Mouse (Mus musculus) left cerebral cortex, adult 8-10 months (tissue): ENCODE results near the gene Ptprn. TPM values are rescaled to one million over a fixed set of nuclear protein-coding genes. Genes with fewer than 3 reads are reported as not detected.

ENCODE experiments used
- DNase-seq, 2 experiments: peaks; one replicate each; pipeline ENCODE4 v3.0.0; 2022; ENCODE audit warnings: low spot score in 2 of 2
- total RNA-seq, 4 experiments: library from RNA; stranded (reverse); gene quantifications; 2 replicates each; pipeline ENCODE4 v1.2.4; 2022

Ptprn gene
- total RNA-seq: 100 to 1,000 TPM; 411 to 436 (median 423) TPM

DNA sequence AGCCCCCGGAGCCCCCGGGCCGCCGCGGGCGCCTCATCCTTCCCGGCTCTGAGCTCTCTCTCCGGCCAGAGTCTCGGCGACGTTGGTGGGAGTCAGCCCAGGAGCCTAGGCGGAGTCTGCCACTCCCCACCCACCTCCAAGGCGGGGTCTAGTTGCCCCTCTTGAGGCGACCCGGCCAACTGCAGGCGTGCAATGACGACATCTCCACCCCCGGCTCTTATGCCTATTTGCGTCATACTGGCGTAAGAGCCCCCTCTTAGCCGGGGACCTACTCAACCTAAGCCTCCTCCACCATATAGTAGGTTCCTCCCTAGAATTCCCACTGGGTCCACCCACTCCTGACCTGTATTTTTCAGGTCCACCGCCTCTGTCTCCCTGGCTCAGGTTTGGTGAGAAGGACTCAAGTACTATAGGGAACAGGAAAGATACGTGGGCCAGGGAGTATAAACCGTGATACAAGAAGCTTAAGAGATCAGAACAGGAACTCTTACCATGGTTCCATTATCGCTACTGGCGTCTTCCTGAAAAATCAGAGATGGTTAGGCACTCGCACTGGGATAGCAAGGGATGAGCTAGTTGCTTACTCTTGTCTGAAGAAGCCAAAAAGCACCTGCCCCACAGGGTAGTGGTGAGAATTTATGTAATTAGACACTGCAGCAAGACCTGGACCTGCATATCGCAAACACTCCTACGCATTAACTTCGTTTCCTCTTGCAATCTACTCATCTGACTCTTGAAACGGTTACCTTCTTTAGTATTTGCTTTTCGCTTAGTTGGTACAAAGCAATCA, at the start of gene Ptprn:
Gene Ptprn (minus strand): TSS at position 412 of the 790 bp plus-strand sequence.
- peak in 1 of 2 experiments; percentile 84 for DNase-seq

DNA sequence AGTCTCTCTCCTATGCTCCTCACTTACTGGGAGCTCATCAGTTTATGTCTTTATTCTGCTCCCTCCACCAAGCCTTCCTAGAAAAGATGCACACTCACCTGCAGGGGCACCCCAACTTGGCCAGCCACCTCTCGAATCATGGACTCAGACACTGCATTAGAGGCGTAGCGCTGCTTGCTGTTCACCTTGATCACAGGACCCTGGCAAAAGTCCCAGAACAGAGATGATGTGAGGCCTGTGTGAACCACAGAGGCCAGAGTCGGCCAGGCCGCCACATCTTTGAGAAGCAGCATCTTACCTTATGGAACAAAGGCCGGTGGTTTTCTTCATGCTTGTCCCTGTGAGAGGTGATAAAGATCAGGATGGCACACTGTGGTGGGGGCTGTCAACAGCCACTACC, 47.4 kb upstream of the Ptprn start:
- no peak for DNase-seq

DNA sequence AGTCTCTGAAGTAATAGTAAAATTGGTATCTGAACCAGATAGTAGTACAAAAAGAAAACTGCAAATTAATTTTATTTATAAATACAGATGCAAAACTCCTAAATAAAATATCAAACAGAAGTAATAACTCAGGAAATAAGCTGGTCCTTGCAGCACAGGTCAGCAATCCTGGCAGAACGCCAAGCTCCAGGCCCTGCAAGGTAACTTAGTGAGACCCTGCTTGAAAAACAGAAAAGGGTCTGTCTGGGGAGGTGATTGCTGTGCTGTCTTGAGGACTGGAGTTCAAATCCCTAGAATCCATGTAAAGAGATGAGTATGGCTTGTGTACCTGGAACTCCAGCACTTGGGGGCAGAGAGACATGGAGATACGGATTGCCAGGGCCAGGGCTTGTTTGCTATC, 40.4 kb upstream of the Ptprn start:
- DNase-seq: no peak

DNA sequence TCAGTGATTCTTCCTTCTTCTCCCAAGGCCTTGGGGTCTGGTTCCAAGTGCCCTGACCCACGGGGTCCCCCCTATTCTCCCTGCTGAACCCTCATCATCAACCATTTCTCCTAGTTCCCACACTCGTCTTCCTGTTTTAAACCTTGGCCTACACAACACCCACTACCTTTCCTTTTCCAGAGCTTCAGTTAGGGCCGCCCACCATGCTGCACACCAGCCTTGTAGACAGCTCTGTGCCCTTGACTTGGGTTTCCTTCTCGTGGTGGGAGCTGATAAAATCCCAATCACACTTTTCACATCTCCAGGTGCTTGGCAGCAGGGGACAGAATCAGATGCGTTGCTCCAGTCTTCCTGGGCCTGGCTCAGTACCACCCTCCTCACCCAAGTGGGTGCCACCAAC, 30.0 kb upstream of the Ptprn start:
- peak in 1 of 2 experiments; percentile 59 for DNase-seq

DNA sequence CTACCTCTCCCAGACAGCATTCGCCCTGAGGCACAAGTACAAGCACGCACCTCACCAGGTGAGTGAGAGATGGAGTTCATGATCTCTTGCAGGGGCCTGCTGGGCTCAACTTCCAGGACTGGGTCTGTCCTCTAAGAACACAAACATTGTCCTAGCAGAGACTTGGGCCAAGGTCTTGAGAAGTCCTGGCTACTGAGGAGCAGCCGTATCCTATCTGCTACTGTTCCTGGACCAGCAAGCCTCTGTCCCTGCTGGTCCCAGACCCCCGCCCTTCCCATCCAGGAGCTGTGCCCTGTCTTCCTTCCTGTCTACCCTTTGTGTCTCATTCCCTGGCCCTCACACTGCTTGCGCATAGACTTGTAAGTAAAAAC, 29.0 kb upstream of the Ptprn start:
- no peak for DNase-seq

DNA sequence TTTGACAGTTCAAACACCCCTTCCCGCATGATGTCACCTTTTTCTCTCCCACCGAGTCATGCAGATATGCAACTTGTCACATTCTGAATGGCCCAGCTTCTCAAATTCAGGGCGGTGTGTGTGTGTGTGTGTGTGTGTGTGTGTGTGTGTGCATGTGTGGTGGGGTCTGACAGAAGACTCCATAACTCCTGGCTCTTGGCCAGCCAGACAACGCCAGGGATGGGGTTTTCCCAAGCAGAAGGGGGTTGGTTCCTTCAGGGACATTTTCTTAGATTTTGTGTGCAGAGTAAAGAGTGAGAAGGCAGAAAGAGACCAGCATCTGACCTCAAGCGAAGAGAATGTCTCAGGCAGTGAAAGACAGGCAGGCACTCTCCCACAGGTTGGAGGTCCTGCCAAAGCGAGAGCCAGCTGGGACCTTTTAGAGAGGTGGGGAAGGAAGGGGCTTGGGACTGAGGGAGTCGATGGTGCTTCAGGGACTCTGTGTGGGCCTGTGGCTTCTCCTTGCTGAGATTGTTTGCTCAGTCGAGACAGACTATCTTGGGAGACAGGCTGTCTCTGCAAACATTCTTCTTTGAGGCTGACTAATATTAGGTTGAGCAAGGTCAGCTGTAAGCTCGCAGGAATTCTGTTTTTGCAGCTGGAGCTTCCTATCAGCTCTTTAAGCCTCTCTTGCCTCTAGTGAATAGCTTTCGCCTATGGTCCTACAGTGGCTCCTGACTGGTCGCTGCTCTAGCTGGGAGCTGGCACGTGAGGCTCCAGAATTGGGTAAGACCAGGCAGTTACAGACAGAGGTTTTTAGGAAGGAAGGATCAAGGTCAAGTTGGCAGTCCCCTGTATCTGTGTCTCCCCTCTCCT, 28.4 kb upstream of the Ptprn start:
- DNase-seq: no peak

DNA sequence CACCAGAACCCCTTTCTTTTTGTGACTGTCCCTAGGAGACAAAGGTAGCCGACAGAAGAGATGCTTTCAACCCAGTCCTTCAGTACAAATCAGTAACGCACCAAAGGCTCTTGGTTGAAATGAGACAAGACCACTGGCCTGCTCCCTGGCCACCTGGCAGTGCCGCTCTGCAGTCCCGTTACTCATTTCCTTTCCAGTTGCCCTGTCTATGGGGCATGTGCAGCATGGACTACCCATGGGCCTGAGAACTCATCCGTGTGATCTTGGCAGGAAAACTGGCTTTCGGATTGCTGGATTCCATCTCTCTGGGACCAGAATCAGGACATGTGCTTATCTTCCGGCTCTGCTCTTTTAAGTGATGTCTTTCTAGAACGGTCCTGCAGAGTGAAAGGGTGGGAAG, 27.0 kb upstream of the Ptprn start:
- DNase-seq: no peak

DNA sequence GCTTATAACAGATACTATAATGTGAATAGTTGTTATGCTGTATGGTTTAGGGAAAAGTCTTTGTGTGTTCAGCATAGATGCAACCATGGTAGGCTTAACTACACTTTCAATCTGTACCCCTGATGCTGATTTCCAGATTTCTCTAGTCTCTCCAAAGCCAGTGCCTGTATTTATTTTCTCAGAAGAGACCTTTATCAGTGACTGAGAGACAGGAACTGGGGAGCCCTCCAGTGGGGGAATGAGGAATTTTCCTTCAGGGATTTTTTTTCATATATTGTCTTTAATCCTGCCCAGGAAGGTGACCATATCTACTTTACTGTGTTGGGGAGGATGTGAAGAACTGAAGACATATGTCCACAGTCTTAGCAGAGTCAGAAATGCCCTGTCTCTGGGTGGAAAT, 26.3 kb upstream of the Ptprn start:
- no peak for DNase-seq

DNA sequence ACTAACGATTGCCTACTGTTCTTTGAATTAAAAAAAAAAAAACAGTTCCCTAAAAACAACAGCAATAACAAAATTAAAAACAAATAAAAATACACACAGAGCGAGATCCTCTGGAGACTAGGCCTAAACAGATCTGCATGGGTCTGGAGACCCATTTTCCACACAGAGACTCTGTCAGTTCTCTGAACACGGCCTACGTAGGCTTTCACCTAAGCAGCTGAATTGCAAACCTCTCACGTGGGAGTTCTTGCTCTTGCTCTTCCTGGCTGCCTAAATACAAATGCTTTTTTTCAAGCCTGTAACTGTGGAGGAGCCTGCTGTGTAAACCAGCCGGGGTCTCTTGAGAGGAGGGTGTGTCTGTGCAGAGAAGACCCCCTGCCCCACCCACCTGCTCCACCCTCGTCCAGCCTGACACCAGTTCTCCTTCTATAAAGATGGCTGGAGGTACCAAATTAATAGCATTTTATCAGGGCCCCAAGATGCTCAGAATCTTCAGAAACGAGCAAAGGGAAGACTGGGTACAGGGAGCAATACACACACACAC, 25.7 kb upstream of the Ptprn start:
- no peak for DNase-seq

DNA sequence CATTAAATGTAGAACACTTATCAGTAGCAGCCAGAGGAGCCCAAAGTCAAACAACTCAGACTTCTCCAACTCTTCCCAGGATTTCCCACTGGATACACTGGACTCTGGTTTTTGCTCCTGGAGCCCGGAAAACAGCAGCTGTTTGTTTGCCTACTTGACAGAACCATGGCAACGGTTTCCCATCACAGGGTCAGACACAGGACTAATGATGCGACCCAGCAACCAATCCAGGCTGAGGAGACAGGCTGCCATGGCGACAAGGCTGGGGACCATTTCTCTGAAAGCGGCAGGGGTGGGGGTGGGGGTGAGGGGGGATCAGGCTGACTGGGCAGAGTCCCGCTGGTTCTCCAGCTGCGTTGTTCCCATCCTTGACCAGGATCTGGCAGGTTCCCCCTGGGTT, 25.1 kb upstream of the Ptprn start:
- no peak for DNase-seq

DNA sequence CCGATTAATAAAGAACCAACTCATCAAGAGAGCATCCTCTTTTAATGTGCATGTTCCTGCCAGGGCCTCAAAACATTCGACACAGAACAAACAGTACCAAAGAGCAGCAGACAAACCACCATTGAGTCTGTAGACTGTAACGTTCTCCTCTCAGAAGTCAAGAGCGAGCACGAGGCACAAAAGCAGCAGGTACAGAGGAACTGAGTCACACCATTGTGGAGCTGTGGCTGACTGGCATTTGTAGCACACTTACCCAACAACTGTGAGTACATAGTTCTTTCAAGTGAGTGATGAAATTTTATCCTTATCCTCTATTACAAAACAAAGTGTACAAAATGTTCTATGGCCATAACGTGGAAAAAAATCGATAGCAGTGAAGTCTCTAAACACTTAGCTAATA, 20.6 kb upstream of the Ptprn start:
- DNase-seq: no peak

DNA sequence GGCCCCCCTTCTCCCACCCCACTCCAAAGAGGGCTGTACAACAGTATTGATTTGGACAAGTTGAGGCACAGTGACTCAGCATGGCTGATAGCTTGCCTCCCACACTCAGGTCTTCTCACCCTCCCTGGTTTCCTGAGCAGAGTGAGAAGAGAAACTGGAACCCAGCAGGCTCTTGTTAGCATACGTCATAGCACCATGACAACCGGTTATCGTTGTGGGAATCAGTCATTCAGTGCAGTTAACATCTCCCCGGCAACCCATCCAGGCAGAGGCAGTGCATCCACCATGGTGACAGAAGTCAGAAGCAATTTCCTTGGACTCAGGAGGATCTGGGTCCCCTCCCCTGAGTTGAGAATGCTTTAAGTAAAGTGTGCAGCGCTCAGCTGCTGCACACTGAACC, 18.7 kb upstream of the Ptprn start:
- peak in 1 of 2 experiments; percentile 34 for DNase-seq

DNA sequence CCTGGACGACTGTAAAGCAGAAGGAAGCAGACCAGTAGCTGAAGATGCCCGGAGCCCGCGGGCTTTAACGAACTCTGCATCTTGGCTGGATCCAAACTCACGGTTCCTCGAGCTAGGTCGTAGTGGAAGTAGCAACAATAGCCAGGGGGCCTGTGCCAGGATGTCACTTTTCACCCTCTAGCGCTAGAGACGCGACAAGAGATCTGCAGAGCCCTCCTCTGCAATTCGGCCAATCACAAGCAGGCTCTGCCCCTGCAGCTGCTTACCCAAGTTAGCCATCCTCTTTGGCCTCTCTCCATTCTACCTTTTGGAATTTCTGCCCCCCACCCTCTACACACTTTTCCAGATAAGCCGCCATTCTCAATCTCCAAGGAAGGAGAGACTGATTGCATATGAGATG, 13.9 kb upstream of the Ptprn start, which contains the start of gene Resp18:
Gene Resp18 (minus strand): TSS at position 188 of the 400 bp plus-strand sequence.
- no peak for DNase-seq

DNA sequence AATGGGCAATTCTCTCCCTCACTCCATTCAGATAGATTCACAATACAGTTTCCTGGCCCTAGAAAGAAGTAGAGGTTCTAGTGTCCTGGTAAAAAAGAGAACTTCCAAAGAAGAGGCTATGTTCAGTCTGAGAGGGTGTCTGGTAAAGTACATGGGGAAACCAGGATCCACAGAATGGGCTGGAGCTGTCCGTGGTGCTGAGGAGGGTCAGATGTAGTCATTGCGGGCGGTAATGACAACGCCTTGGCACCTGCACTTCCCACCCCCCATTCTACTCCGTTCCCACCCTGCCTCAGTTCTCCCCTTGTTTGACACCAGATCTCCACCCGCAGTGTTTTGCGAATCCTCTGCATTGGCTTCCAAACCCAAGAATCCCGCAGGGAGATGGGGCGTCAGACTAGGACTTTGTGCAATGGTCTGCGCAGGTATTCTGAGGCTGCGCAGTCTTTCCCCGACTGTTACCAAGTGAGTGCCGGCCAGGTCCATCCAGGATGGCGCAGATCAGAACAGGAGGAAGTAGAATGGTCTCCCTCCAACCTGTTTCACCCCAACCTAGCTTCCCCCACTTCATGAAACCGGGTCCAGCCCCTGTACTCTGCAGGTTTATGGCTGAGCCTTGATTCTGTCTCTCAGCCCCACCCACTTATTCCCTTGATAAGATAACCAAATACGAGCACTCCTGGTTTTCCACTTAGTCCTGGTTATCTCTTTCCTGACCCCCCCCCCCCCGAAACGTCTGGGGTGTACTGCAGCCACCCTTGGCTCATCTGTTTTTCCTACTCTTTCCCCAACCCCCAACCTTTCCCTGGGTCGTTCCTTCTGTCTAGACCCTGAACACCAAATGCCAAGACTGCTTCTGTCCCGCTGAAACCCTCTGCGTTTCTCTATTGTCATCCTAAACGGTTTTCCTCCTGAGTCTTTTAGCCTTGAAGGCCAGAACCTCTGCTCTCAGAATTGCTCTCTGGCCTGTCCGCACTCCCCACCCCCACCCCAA, 13.2 kb upstream of the Ptprn start:
- no peak for DNase-seq

DNA sequence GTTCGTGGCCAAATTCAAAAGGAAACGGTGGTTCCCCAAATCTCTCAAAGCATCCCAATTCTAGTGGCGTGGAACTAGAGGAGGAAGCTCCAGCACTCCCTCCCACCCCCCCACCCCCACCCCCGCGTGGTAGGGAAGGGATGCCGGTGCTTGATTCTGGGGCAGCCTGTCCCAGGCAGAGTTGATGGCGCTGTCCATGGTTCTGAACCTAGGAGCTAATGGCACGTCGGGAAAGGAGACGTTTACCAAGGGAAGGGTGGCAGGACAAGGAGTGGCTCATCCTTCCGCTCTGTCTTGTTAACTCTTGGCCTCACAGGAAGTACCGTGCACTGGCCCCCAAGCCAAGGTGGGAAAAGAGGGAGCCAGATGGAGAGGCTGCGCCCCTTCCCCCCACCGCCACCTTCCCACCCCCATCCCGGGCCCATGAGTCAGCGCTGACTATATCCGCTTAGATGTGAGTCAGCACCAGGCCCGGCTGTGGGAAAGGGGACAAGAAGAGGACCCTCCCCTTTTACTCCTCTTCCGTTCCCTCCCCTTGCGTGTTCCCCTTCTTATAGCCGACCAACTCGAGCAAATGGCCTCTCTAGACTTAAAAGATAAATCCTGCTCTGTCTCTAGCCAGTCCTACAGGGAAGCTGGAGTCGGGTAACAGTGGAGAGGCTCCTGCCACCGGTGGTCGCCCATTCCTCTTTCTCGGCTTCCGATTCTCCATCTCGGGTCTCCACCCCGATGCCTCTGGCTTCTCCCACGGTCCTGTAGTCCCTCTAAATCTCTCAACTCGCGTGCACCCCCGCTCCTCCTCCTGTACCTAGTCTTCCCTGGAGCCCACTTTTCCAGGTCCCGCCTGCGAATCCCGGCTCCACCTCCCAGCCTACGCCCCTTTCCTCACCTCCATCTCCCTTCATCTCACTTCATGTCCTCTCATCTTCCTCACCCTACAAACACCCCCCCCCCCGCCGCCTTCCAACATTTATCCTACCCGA, 1.0 kb downstream of the Ptprn start:
- DNase-seq: peak in 1 of 2 experiments; percentile 73

DNA sequence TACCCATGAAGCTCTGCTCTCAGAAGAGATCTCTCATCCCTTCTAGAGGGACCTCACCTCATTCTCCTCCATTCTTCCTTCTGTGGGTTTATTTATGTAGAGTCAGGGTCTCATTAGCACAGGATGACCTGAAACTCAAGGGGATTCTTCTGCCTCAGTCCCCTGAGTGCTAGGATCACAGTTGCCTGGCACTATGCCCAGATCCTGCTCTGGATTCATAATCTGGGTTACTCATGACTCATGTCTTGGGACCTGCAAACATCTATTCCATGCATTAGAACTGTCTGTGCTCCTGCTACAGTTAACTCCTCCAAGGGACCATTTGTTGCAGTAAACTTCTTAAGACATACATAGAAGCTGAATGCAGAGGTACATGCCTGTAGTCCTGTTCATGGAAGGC, 3.0 kb downstream of the Ptprn start:
- no peak for DNase-seq

DNA sequence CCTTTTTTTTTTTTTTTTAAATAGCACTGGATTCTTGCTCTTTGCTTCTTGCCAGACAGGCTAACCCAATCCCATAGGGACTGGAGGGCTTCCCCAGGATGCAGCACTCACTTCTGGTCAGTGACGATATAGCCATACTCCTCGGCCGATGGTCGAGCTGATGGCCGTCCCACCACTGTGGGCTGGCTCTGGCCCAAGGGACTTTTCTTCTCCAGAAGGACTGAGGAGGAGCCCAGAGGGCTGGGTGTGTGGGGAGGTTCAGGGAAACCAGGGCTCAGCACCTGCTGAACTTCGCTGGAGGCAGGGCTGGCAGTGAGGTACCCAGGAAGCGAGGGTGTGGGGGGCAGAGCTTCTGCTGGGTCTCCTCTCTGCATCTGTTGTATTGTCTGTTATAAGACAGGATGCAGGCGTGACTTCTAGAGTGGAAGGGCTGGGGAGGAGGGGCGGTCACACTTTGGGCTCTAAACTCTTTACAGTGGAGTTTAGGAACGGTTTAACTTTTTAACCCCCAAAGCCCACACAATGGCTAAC, 8.7 kb downstream of the Ptprn start:
- no peak for DNase-seq

DNA sequence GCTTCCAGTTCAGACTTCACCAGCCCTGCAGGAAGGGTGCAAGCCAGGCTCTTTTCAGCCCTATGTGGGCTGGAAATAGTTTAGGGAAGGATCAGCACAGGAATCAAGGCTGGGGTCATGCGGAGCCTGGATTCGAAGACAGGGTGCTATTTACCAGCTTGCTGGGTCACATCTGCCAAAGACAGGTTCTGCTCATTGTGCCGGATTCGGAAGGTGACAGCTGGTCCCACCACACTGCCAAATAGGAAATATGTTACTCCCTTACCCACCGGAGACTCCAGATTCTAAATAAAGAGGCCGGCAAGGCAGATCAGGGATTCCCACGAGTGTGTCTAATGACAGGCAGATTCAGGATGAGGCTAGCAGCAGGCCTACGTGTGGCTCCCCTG, 9.7 kb downstream of the Ptprn start:
- DNase-seq: no peak

DNA sequence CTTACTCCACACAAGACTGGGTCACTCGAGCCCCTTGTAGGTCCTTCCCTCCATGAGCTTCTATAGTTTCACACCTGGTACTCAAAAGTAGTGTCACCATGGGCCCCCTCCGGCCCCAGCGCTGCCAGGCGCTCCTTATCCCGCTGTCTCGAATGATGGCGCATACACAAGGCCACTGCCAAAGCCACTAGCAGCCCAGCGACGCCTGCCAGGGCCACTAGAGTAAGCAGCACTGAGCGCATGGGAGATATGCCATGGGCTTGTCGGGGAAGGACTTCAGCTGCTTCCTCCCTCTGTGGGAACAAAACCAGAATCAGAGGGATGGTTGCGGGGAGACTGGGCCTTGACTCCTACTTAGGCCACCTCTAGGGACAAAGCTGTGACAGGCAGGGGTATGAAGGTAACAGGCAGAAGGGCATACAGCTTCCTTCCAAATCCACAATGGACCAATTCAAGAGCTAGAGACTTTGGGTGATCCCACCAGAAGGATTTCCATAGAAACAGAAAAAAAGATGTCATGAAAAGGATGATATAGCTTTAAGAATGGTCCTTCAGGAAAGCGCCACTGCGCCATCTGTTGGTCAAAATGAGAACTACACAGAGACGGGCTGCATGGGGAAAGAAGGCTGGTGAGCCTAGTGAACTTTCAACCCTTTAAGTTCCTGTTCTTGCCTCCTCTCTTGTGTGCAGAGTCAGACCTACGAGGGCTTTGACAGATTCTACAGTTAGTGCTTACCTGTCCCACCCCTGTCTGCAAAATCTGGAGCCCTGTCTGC, 10.3 kb downstream of the Ptprn start:
- peak in 1 of 2 experiments; percentile 94 for DNase-seq
